Mouse (Mus musculus) E14TG2a.4 (cell line): ENCODE measurements at regions not wholly inside any gene's neighbourhood (a gene's known extent, or its start where the extent isn't known, plus 50 kb on each side); places are given as distances from the start of the nearest gene placed in this dataset.

Experiments
- CTCF ChIP-seq: conservative IDR thresholded peaks from 2 replicates; pipeline ENCODE4 v1.5.1; 2014; ENCODE audit warnings: low read length
- NANOG ChIP-seq: IDR thresholded peaks from 2 replicates; pipeline ENCODE4 v1.6.1; 2014; ENCODE audit warnings: borderline replicate concordance, low read length, mixed read lengths

DNA sequence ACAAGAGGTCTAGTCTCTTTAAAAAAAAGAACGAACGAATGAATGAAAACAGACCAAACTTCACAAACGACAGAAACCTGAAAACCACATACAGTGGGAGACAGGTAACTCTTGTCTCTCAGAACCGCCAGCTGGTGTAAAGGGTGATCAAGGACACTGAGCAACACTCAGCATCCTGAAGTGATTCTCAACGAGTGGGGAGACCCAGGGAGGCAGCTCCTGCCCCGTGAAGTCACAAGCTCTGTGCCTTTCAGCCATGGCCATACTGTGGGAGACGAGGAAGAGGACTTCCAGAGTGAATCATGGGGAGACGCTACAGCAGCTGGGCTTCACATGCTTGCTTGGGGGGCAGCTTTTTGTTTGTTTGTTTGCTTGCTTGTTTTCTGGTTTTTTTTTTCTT is 70.5 kb upstream of the Foxn2 start:
- TF ChIP-seq CTCF (no peak), NANOG (no peak)
